Mouse (Mus musculus) heart, adult 10 weeks (tissue): ENCODE measurements around the gene Adgrl3. TPM values are rescaled to one million over a fixed set of nuclear protein-coding genes. Genes with fewer than 3 reads are reported as not detected.

Source experiments
- polyA plus RNA-seq: library from polyadenylated mRNA; stranded (reverse); fragments of 350-450 nt; fragmentation: Illumina TruSeq; extraction: RNeasy Lipid Tissue Mini Kit (QIAGEN cat#74804); gene quantifications from one replicate; pipeline ENCODE4 v1.2.3, GENCODE M21; 2014; ENCODE audit warnings: low read depth, low replicate concordance

Adgrl3 gene
- polyA plus RNA-seq = 1.6 TPM

GRCm38 (mm10) chr5:81019590-81020254, at the start of gene Adgrl3:
Adgrl3 (plus strand) TSS chr5:81020138.

